Mouse (Mus musculus) A20 (cell line): ENCODE data around the gene Krtdap.
A peak's percentile ranks its signal among the peaks of the same experiment; 100 is the strongest.
"Not testable (repeated sequence)": the region's sequence is repeated elsewhere in the genome, so short reads cannot be mapped to it uniquely, and the experiment has no call there.

Experiments
- DNase-seq: peaks from one replicate; pipeline ENCODE4 v3.0.0-alpha.2; 2011; ENCODE audit warnings: low read depth, low spot score

Gene Krtdap

GRCm38 (mm10) chr7:30785721-30786546 is 1.8 kb upstream of the Krtdap start:
- no peak for DNase-seq

- no peak for DNase-seq
Measured at GRCm38 (mm10) chr7:30790141-30790540, 2.4 kb downstream of the Krtdap start.

GRCm38 (mm10) chr7:30791921-30792320 is 4.2 kb downstream of the Krtdap start:
- no peak for DNase-seq

GRCm38 (mm10) chr7:30794921-30795320 is 7.2 kb downstream of the Krtdap start:
- peak; percentile 39 for DNase-seq

- DNase-seq = no peak
Measured at GRCm38 (mm10) chr7:30796790-30797189, 9.1 kb downstream of the Krtdap start.

GRCm38 (mm10) chr7:30800653-30801052 is 13.0 kb downstream of the Krtdap start:
- no peak for DNase-seq

GRCm38 (mm10) chr7:30803256-30803655 is 15.6 kb downstream of the Krtdap start:
- DNase-seq = no peak

GRCm38 (mm10) chr7:30804026-30804715 is 16.5 kb downstream of the Krtdap start:
- DNase-seq = no peak

- peak; percentile 80 for DNase-seq
Measured at GRCm38 (mm10) chr7:30805924-30806323, 18.2 kb downstream of the Krtdap start.

- DNase-seq = peak; percentile 71
Measured at GRCm38 (mm10) chr7:30810319-30810718, 22.6 kb downstream of the Krtdap start.

- DNase-seq = peak; percentile 27
Measured at GRCm38 (mm10) chr7:30811757-30812290, 24.1 kb downstream of the Krtdap start.

GRCm38 (mm10) chr7:30812291-30812807 is 24.7 kb downstream of the Krtdap start:
- peak; percentile 65 for DNase-seq

- no peak for DNase-seq
Measured at GRCm38 (mm10) chr7:30820131-30820530, 32.4 kb downstream of the Krtdap start.

GRCm38 (mm10) chr7:30820854-30821445 is 33.3 kb downstream of the Krtdap start:
- DNase-seq = no peak

- no peak for DNase-seq
Measured at GRCm38 (mm10) chr7:30821532-30821931, 33.8 kb downstream of the Krtdap start.

GRCm38 (mm10) chr7:30823675-30824074 is 36.0 kb downstream of the Krtdap start, which contains the start of gene Ffar2:
TSS of gene Ffar2 (minus strand) at chr7:30823775.
- DNase-seq = no peak

GRCm38 (mm10) chr7:30824306-30824705 is 36.6 kb downstream of the Krtdap start:
- DNase-seq = no peak

- DNase-seq = no peak
Measured at GRCm38 (mm10) chr7:30826660-30827059, 39.0 kb downstream of the Krtdap start.

GRCm38 (mm10) chr7:30828871-30829270 is 41.2 kb downstream of the Krtdap start:
- DNase-seq = not testable (repeated sequence)

GRCm38 (mm10) chr7:30829428-30829827 is 41.7 kb downstream of the Krtdap start:
- no peak for DNase-seq

- DNase-seq = peak; percentile 79
Measured at GRCm38 (mm10) chr7:30832261-30832660, 44.6 kb downstream of the Krtdap start.

- DNase-seq = peak; percentile 63
Measured at GRCm38 (mm10) chr7:30832684-30833083, 45.0 kb downstream of the Krtdap start.
